Mouse (Mus musculus): Measurements from ENCODE around the gene Zdhhc14. TPM values are rescaled to one million over a fixed set of nuclear protein-coding genes. Genes with fewer than 3 reads are reported as not detected.

The Zdhhc14 gene
- 1.3 and 1.4 TPM in 2 replicates for polyA plus RNA-seq (2015; fragmentation: Nextera tagmentation; extraction: Ambion mirVana)

DNA sequence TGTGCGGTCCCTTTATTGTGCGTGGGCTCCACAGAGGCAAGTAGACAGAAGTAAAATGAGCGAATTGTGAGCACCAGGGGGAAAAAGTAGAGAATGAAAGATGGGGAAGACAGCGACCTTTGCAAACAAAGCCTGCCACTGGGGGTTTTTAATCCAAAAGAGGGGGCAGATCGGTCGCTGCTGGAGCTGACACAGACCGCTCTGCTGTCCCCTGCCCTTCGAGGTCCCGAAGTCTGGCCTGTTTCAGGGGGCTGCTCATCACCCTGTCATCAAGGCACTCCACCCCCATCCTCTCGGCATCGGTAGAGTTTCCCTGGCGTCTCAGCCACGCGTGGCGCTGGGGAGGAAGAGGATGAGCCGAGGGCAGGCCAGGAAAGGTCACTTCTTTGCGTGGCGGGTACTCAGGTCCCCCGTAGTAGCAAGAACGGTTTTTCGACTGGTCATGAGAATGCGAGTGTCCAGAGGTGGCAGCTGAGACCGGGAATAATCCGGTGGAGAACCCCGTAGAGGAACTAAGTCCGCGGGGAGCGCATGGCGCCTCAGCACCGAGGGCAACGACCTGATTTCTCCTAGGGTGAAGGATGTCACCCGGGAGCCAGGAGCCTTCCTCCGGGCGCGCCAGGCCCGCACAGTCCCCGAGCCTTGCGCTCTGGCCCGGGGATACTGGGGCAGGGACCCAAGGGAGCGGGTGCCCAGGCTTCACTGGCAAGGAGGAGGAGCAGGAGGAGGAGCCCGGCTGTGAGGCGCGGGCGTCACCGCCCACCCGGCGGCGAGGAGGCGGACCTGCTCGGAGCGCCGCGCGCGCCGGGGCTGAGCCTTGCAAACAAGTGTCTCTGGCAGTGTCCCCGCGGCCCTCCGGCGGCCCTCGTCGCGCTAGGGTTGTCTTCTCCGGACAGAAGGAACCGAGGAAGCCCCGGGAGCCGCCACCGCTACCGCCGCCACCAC is at the start of gene Zdhhc14:
Gene Zdhhc14, plus strand, starts transcription at position 757 of the 945 bp plus-strand sequence.
- Histone ChIP-seq H3K27ac (ENCODE audit: low read depth, low read length) (peak within 1 kb of the TSS; percentile 67), H3K9ac (ENCODE audit: low read depth, low read length) (peak within 1 kb of the TSS; percentile 49), H3K4me1 (replicated peaks; ENCODE audit: control insufficient read depth, insufficient read depth, low read length) (0 out of 2 replicates have a peak, but pooled peaks cover 3% of the 10 kb centered on the region), H3K4me3 (ENCODE audit: low read depth, low read length) (peak within 1 kb of the TSS; percentile 67), H3K4me2 (replicated peaks; ENCODE audit: low read depth) (peak within 1 kb of the TSS; percentile 99), H3K27me3 (replicated peaks; ENCODE audit: control insufficient read depth, insufficient read depth, low read length) (no peaks in the 10 kb centered on the region), H3K9me3 (ENCODE audit: control insufficient read depth) (no peaks in the 10 kb centered on the region), H3K36me3 (ENCODE audit: control insufficient read depth, insufficient read depth) (no peaks in the 10 kb centered on the region)
- peak; percentile 90 for ATAC-seq
- TF ChIP-seq CTCF (IDR thresholded peaks at IDR 0.05; ENCODE audit: low read depth): 0 out of 2 replicates have a peak, but pooled peaks have one; percentile 15
- under 1% methylated on average over 66 of the region's 70 CpGs for WGBS

DNA sequence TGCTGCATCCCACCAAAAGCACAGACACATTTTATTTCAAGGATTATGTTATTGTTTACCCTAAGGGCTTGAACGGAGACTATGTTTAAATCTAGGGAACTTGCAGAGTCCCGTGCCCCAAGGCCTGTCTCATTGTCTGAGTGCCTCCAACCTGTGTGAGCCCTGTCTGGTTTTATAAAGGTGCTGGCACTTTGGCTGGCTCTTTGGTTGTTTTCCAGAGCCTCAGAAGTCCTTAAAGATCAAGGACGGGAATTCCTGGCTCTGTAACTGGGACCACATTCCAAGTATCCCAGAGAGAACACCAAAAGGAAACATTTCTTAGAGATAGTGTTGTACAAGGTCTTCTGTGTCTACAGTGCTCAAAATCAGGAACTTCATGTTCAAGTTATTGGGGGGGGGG is 49.1 kb upstream of the Zdhhc14 start:
- 50% methylated on average over 3 of the region's 3 CpGs for WGBS
- Histone ChIP-seq H3K36me3 (ENCODE audit: control insufficient read depth, insufficient read depth) (no peaks in the 10 kb centered on the region), H3K27ac (ENCODE audit: low read depth, low read length) (no peak overlapping the region), H3K9me3 (ENCODE audit: control insufficient read depth) (no peaks in the 10 kb centered on the region), H3K4me1 (replicated peaks; ENCODE audit: control insufficient read depth, insufficient read depth, low read length) (no peaks in the 10 kb centered on the region), H3K4me3 (ENCODE audit: low read depth, low read length) (no peak overlapping the region), H3K4me2 (replicated peaks; ENCODE audit: low read depth) (no peak overlapping the region), H3K9ac (ENCODE audit: low read depth, low read length) (no peak overlapping the region), H3K27me3 (replicated peaks; ENCODE audit: control insufficient read depth, insufficient read depth, low read length) (no peaks in the 10 kb centered on the region)
- no peak for ATAC-seq
- TF ChIP-seq CTCF (IDR thresholded peaks at IDR 0.05; ENCODE audit: low read depth): no peak

DNA sequence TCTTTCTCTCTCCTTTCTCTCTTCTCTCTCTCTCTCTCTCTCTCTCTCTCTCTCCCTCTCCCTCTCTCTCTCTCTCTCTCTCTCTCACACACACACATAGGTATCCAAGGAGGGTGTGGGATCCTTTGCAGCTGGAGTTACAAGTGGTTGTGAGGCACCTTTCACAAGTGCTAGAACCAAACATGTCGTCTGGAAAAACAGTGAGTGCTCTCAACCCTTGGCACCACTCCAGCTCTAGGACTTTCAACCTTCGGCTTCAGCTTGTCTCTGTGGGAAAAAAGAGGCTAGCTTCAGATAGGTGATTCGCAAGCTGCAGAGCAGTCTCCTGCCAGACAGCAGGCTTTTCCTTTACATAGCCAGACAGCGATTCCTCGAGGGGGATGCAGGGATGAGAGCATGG is 48.6 kb upstream of the Zdhhc14 start:
- no peaks in the 10 kb centered on the region for H3K9me3 ChIP-seq (ENCODE audit: control insufficient read depth)
- no peak overlapping the region for H3K9ac ChIP-seq (ENCODE audit: low read depth, low read length)
- no peak overlapping the region for H3K4me3 ChIP-seq (ENCODE audit: low read depth, low read length)
- 39% methylated on average over 5 of the region's 5 CpGs for WGBS
- H3K36me3 ChIP-seq (ENCODE audit: control insufficient read depth, insufficient read depth): no peaks in the 10 kb centered on the region
- H3K4me1 ChIP-seq (replicated peaks; ENCODE audit: control insufficient read depth, insufficient read depth, low read length): no peaks in the 10 kb centered on the region
- no peak overlapping the region for H3K4me2 ChIP-seq (replicated peaks; ENCODE audit: low read depth)
- no peak for ATAC-seq
- H3K27ac ChIP-seq (ENCODE audit: low read depth, low read length): no peak overlapping the region
- no peaks in the 10 kb centered on the region for H3K27me3 ChIP-seq (replicated peaks; ENCODE audit: control insufficient read depth, insufficient read depth, low read length)
- TF ChIP-seq CTCF (IDR thresholded peaks at IDR 0.05; ENCODE audit: low read depth): no peak

DNA sequence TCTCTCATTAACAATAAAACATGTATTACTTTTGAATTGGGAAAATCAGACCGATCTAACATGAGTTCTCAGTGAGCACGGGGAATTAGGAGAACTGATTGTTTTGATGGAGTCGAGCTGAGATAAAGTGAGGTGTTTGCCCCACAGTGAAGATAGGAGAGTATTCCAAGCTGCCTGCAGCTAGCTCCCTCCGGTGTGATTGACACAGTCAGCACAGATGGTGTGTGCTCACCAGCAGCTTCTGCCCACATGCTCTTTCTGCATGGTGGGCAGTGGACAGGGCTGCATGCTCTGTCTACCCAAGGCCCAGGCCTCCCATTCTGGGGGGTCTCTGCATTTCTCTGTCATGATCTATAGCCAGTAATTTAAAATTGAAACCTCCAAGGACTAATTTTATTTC is 38.7 kb upstream of the Zdhhc14 start:
- WGBS: 61% methylated on average over 4 of the region's 4 CpGs
- no peaks in the 10 kb centered on the region for H3K27me3 ChIP-seq (replicated peaks; ENCODE audit: control insufficient read depth, insufficient read depth, low read length)
- no peak for TF ChIP-seq CTCF (IDR thresholded peaks at IDR 0.05; ENCODE audit: low read depth)
- H3K36me3 ChIP-seq (ENCODE audit: control insufficient read depth, insufficient read depth): no peaks in the 10 kb centered on the region
- H3K4me3 ChIP-seq (ENCODE audit: low read depth, low read length): no peak overlapping the region
- no peak overlapping the region for H3K4me2 ChIP-seq (replicated peaks; ENCODE audit: low read depth)
- ATAC-seq: no peak
- no peaks in the 10 kb centered on the region for H3K9me3 ChIP-seq (ENCODE audit: control insufficient read depth)
- no peak overlapping the region for H3K27ac ChIP-seq (ENCODE audit: low read depth, low read length)
- no peak overlapping the region for H3K9ac ChIP-seq (ENCODE audit: low read depth, low read length)
- H3K4me1 ChIP-seq (replicated peaks; ENCODE audit: control insufficient read depth, insufficient read depth, low read length): no peaks in the 10 kb centered on the region

DNA sequence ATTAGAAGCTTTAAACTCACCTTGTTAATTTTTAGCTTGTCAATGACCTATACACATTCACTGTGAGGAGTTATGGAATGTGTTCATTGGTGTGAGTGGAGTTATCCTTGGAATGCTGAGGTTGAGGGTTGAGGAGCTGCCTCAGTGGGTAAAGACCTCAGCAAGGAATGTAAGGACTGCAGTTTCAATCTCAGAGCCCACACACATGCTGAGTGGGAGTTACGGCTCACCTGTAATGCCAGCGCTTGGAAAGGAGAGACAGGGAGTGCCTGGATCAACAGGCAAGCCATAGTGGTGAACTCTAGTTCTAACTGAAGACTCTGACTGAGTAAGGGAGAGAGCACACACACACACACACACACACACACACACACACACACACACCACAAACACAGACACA is 28.4 kb upstream of the Zdhhc14 start:
- WGBS: 82% methylated on average over 2 of the region's 2 CpGs
- no peak overlapping the region for H3K27ac ChIP-seq (ENCODE audit: low read depth, low read length)
- no peaks in the 10 kb centered on the region for H3K36me3 ChIP-seq (ENCODE audit: control insufficient read depth, insufficient read depth)
- H3K9ac ChIP-seq (ENCODE audit: low read depth, low read length): no peak overlapping the region
- no peak overlapping the region for H3K4me3 ChIP-seq (ENCODE audit: low read depth, low read length)
- H3K4me1 ChIP-seq (replicated peaks; ENCODE audit: control insufficient read depth, insufficient read depth, low read length): no peaks in the 10 kb centered on the region
- no peaks in the 10 kb centered on the region for H3K27me3 ChIP-seq (replicated peaks; ENCODE audit: control insufficient read depth, insufficient read depth, low read length)
- ATAC-seq: no peak
- H3K4me2 ChIP-seq (replicated peaks; ENCODE audit: low read depth): no peak overlapping the region
- no peak for TF ChIP-seq CTCF (IDR thresholded peaks at IDR 0.05; ENCODE audit: low read depth)
- no peaks in the 10 kb centered on the region for H3K9me3 ChIP-seq (ENCODE audit: control insufficient read depth)

DNA sequence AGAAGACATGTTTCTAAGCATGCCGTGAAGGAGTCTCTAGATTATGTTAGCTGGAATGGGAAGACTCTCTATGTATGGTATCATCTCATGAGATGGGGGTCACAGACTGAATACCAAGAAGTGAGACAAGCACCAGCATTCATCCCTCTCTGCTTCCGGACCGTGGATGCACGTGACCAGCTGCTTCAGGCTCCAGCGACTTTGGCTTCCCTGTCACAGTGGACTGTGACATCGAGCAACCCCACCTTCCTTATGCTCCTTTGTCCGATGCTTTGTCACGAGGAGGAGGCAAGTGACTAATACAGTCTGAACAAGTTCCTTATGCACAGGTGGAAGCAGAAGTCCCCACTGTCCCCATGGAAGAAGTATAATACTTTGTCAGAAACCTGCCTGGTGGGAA is 25.6 kb upstream of the Zdhhc14 start:
- Histone ChIP-seq H3K9ac (ENCODE audit: low read depth, low read length) (no peak overlapping the region), H3K9me3 (ENCODE audit: control insufficient read depth) (no peaks in the 10 kb centered on the region), H3K36me3 (ENCODE audit: control insufficient read depth, insufficient read depth) (no peaks in the 10 kb centered on the region), H3K4me3 (ENCODE audit: low read depth, low read length) (no peak overlapping the region), H3K27ac (ENCODE audit: low read depth, low read length) (no peak overlapping the region), H3K4me1 (replicated peaks; ENCODE audit: control insufficient read depth, insufficient read depth, low read length) (no peaks in the 10 kb centered on the region), H3K4me2 (replicated peaks; ENCODE audit: low read depth) (no peak overlapping the region), H3K27me3 (replicated peaks; ENCODE audit: control insufficient read depth, insufficient read depth, low read length) (no peaks in the 10 kb centered on the region)
- WGBS: 83% methylated on average over 8 of the region's 8 CpGs
- ATAC-seq: no peak
- no peak for TF ChIP-seq CTCF (IDR thresholded peaks at IDR 0.05; ENCODE audit: low read depth)
